Mouse (Mus musculus) limb, embryonic 14.5 days (tissue): Measurements from ENCODE around the gene Slc1a4. TPM values are rescaled to one million over a fixed set of nuclear protein-coding genes. Genes with fewer than 3 reads are reported as not detected.

Experiments used
- ATAC-seq: fragments of 200-750 bp; cut with Nextera tagmentation; 2 replicates; pipeline ENCODE4 v1.8.0; 2017; ENCODE audit warnings: low read depth, moderate number of reproducible peaks, moderate TSS enrichment; ENCODE audit not compliant: low FRiP score
- DNase-seq: peaks from one replicate; pipeline ENCODE4 v3.0.0-alpha.2; 2015; ENCODE audit warnings: low spot score
- H3K27ac ChIP-seq: fragments of 300-500 bp; sonication (generic); replicated peaks from 2 replicates; pipeline ENCODE4 v1.5.1; 2014; ENCODE audit warnings: low read depth, mild to moderate bottlenecking, low read length, moderate library complexity, mixed read lengths
- H3K27me3 ChIP-seq: fragments of 300-500 bp; sonication (generic); 2 replicates; pipeline ENCODE4 v1.6.1; 2014; ENCODE audit warnings: low read length, mixed read lengths; ENCODE audit not compliant: control insufficient read depth, insufficient read depth
- H3K36me3 ChIP-seq: fragments of 300-500 bp; sonication (generic); 2 replicates; pipeline ENCODE4 v1.6.1; 2014; ENCODE audit warnings: mild to moderate bottlenecking, low read length, moderate library complexity, mixed read lengths; ENCODE audit not compliant: control insufficient read depth, insufficient read depth
- H3K4me1 ChIP-seq: fragments of 300-500 bp; sonication (generic); 2 replicates; pipeline ENCODE4 v1.6.1; 2014; ENCODE audit warnings: antibody characterized with exemption, low read length, mixed read lengths; ENCODE audit not compliant: control insufficient read depth, insufficient read depth
- H3K4me2 ChIP-seq: fragments of 300-500 bp; sonication (generic); replicated peaks from 2 replicates; pipeline ENCODE4 v1.6.1; 2014; ENCODE audit warnings: low read depth, mild to moderate bottlenecking, low read length, moderate library complexity; ENCODE audit not compliant: severe bottlenecking
- H3K4me3 ChIP-seq: fragments of 300-500 bp; sonication (generic); replicated peaks from 2 replicates; pipeline ENCODE4 v1.5.1; 2014; ENCODE audit warnings: low read length
- H3K9ac ChIP-seq: fragments of 300-500 bp; sonication (generic); 2 replicates; pipeline ENCODE4 v1.6.1; 2014; ENCODE audit warnings: mild to moderate bottlenecking, low read depth, low read length, moderate library complexity; ENCODE audit not compliant: severe bottlenecking
- H3K9me3 ChIP-seq: fragments of 300-500 bp; sonication (generic); 2 replicates; pipeline ENCODE4 v1.6.1; 2016; ENCODE audit warnings: low read length; ENCODE audit not compliant: control insufficient read depth
- POLR2A ChIP-seq: fragments of 200-500 bp; IDR thresholded peaks from 2 replicates; pipeline ENCODE4 v1.8.0; 2012; ENCODE audit warnings: inconsistent platforms, mild to moderate bottlenecking, moderate library complexity, borderline replicate concordance; ENCODE audit not compliant: insufficient read depth, insufficient read length; ENCODE audit errors: extremely low read depth
- WGBS: fragments of 180-500 bp; shearing (Covaris S2); extraction: QIAGEN DNeasy Blood & Tissue Kit; methylation state at CpG from one replicate; pipeline ENCODE4 v1.1.7; 2014; 5-methylcytosine and 5-hydroxymethylcytosine counted together
- polyA plus RNA-seq, 2 experiments: library from polyadenylated mRNA; depleted of rRNA in 1 of 2; stranded (reverse) in 1 of 2; unstranded in 1 of 2; fragments of >200 nt; fragmentation: Nextera tagmentation in 1 of 2; extraction: Ambion mirVana in 1 of 2; gene quantifications; 2 replicates each; pipeline versions ENCODE4 v1.2.1 to v1.2.3; 2012 to 2014

Slc1a4 gene
- polyA plus RNA-seq, 2 experiments, result 15.1 to 21.8 TPM

DNA sequence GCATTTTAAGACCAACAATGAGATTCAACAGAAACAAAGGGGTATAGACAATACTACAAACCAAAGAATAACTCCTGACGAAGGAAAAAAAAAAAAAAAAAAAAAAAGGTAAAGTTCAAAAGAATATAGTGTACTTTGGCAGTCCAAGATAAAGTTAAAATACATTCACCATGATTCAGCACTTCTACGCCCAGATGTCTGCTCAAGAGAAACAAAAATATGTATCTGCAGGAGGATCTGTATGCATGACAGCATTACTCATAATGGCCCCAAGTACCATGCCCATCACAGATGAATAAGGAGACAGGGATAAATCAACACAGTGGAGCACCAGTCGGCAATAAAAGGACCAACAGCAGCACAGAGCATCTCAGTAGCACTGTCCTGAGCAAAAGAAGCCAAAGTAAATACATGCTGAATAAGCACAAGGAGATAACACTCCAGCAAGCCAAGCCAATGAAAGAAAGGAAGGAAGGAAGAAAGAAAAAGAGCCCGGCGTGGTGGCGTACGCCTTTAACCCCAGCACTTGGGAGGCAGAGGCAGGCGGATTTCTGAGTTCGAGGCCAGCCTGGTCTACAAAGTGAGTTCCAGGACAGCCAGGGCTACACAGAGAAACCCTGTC, 7.3 kb downstream of the Slc1a4 start:
- H3K4me1 ChIP-seq, result no peaks in the 10 kb centered on the region
- no peak overlapping the region for H3K4me3 ChIP-seq
- no peaks in the 10 kb centered on the region for H3K9me3 ChIP-seq
- no peak for ATAC-seq
- no peak overlapping the region for H3K9ac ChIP-seq
- H3K27ac ChIP-seq, result no peak overlapping the region
- H3K4me2 ChIP-seq, result no peak overlapping the region
- TF ChIP-seq POLR2A, result no peak
- H3K27me3 ChIP-seq, result no peaks in the 10 kb centered on the region
- 88% methylated on average over 9 of the region's 9 CpGs for WGBS
- no peak for DNase-seq
- H3K36me3 ChIP-seq, result no peaks in the 10 kb centered on the region

DNA sequence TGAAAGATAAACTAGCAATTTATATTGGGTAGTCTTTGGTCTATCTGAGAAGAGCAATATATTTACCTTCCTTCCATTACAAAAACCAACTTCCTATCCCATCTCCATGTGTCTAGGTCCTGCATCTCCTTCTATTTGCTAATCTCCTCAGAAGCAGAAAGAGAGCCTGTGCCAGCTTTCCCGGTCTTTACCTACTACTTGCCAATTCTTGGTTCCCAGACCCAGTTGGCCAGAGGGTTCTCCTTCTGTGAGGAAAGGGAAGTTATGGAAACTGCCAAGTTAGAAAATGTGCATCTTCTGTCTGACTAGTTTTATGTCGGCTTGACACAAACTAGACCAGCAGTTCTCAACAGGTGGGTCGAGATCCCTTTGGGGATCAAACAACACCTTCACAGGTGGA, 8.5 kb downstream of the Slc1a4 start:
- Histone ChIP-seq H3K4me1 (no peaks in the 10 kb centered on the region), H3K27ac (no peak overlapping the region), H3K27me3 (no peaks in the 10 kb centered on the region), H3K4me2 (no peak overlapping the region), H3K4me3 (no peak overlapping the region), H3K36me3 (no peaks in the 10 kb centered on the region), H3K9ac (no peak overlapping the region), H3K9me3 (no peaks in the 10 kb centered on the region)
- DNase-seq (no peak), ATAC-seq (no peak)
- TF ChIP-seq POLR2A, result no peak
- WGBS, result 91% methylated on average over 3 of the region's 3 CpGs

DNA sequence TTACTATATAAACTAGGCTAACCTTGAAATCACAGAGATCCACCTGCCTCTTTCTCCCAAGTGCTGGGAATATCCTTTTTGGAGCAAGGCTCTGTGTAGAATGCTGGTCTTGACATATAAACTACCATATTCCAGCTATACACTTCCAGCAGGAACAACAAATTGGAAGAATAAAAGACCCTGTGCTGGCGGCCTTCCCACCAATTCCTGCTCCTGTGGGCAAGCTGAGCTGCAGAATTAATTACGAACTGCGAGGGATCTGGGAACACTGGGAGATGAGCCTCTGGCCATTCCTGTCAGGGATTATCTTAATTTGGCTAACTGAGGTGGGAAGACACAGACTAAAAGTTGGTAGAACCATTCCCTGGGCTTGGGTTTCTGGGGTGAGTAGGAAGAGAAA, 10.1 kb downstream of the Slc1a4 start:
- no peak overlapping the region for H3K9ac ChIP-seq
- no peak for ATAC-seq
- no peaks in the 10 kb centered on the region for H3K36me3 ChIP-seq
- DNase-seq, result no peak
- no peaks in the 10 kb centered on the region for H3K27me3 ChIP-seq
- H3K4me3 ChIP-seq, result no peak overlapping the region
- no peaks in the 10 kb centered on the region for H3K4me1 ChIP-seq
- no peak for TF ChIP-seq POLR2A
- no peaks in the 10 kb centered on the region for H3K9me3 ChIP-seq
- no peak overlapping the region for H3K4me2 ChIP-seq
- H3K27ac ChIP-seq, result no peak overlapping the region
- WGBS, result 74% methylated on average over 3 of the region's 3 CpGs

GRCm38 (mm10) chr11:20320661-20321060, 11.9 kb downstream of the Slc1a4 start:
- Histone ChIP-seq H3K4me3 (no peak overlapping the region), H3K27ac (no peak overlapping the region), H3K4me1 (no peaks in the 10 kb centered on the region), H3K9ac (no peak overlapping the region), H3K36me3 (no peaks in the 10 kb centered on the region; the same call in 1 of the 2 replicates), H3K4me2 (no peak overlapping the region), H3K9me3 (no peaks in the 10 kb centered on the region), H3K27me3 (no peaks in the 10 kb centered on the region)
- TF ChIP-seq POLR2A, result no peak
- DNase-seq (no peak), ATAC-seq (no peak)
- 78% methylated on average over 3 of the region's 3 CpGs for WGBS

DNA sequence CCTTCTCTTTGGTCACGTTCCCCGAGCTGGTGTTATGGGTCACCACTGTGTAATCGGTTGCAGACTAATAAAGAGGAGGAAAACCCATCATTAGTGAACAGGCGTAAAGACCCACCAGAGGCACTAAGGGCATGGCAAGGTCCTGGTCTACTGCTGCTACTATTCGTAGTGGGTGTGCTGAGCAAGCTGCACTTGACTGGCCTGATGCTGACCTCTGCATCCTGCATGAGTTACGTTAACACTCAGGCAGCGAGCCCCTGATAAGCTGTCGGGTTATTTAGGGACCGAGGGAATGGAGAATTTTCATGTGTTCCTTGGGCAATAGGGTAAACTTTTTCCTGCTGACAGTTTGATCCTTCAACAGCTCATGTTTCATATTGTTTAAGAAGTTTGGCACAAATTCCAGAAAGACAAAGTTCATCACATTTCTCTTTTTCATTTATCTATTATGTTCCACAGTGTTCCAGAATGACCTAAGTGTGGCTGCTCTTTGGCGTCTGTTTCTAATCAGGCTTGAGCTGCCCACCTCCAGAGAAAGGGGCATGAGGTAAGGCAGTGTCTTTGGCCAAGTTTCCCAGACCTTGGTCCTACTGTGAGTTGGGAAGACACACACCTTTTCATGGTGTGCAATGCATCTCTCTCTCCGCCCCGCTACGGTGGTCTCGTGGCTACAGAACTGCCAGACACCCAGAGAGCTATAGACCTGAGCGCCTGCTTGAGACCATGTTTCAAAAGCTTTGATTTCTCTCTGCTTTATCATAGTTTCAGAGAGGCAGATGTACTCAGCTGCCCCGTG, 13.7 kb downstream of the Slc1a4 start:
- DNase-seq (peak; percentile 10), ATAC-seq (no peak)
- no peak for TF ChIP-seq POLR2A
- no peak overlapping the region for H3K4me2 ChIP-seq
- H3K9me3 ChIP-seq, result no peaks in the 10 kb centered on the region
- no peak overlapping the region for H3K4me3 ChIP-seq
- no peaks in the 10 kb centered on the region; the same call in 1 of the 2 replicates for H3K36me3 ChIP-seq
- no peak overlapping the region for H3K27ac ChIP-seq
- H3K27me3 ChIP-seq, result no peaks in the 10 kb centered on the region
- H3K4me1 ChIP-seq, result no peaks in the 10 kb centered on the region
- WGBS, result 54% methylated on average over 16 of the region's 16 CpGs
- no peak overlapping the region for H3K9ac ChIP-seq

GRCm38 (mm10) chr11:20313576-20313975, 18.9 kb downstream of the Slc1a4 start:
- DNase-seq, result no peak
- no peak overlapping the region for H3K4me2 ChIP-seq
- H3K4me1 ChIP-seq, result no peaks in the 10 kb centered on the region
- H3K9ac ChIP-seq, result no peak overlapping the region
- TF ChIP-seq POLR2A, result no peak
- 93% methylated on average over 8 of the region's 8 CpGs for WGBS
- H3K4me3 ChIP-seq, result no peak overlapping the region
- H3K9me3 ChIP-seq, result no peaks in the 10 kb centered on the region
- no peak overlapping the region for H3K27ac ChIP-seq
- peaks cover 3% of the 10 kb centered on the region for H3K36me3 ChIP-seq
- no peaks in the 10 kb centered on the region for H3K27me3 ChIP-seq
- ATAC-seq, result no peak
